Mouse (Mus musculus): ENCODE data around the gene Rab37. TPM values are rescaled to one million over a fixed set of nuclear protein-coding genes. Genes with fewer than 3 reads are reported as not detected.
A peak's percentile ranks its signal among the peaks of the same experiment; 100 is the strongest.

Gene Rab37
- total RNA-seq, 2 experiments from 2014 or later = 0.17 to 0.36 TPM

- no peak overlapping the region for H3K4me3 ChIP-seq
- 0 out of 2 replicates have a peak overlapping the region, but pooled peaks have one; percentile 31 for H3K27ac ChIP-seq
- DNase-seq = peak; percentile 25
These were observed 7.1 kb downstream of the Rab37 start for GRCm38 (mm10) chr11:115098203-115098932.

GRCm38 (mm10) chr11:115099241-115099840, 8.1 kb downstream of the Rab37 start:
- no peak for DNase-seq
- peak overlapping the region; percentile 31; the same call in 1 of the 2 replicates for H3K27ac ChIP-seq
- no peak for TF ChIP-seq CTCF (IDR thresholded peaks at IDR 0.05)
- intact Hi-C loops (cut with DNase I) = no loop called here
- no peak overlapping the region for H3K4me3 ChIP-seq

More at GRCm38 (mm10) chr11:115098203-115098932, 7.1 kb downstream of the Rab37 start:
- intact Hi-C loops (cut with DNase I) = no loop called here
- no peak for TF ChIP-seq CTCF (IDR thresholded peaks at IDR 0.05)

DNA sequence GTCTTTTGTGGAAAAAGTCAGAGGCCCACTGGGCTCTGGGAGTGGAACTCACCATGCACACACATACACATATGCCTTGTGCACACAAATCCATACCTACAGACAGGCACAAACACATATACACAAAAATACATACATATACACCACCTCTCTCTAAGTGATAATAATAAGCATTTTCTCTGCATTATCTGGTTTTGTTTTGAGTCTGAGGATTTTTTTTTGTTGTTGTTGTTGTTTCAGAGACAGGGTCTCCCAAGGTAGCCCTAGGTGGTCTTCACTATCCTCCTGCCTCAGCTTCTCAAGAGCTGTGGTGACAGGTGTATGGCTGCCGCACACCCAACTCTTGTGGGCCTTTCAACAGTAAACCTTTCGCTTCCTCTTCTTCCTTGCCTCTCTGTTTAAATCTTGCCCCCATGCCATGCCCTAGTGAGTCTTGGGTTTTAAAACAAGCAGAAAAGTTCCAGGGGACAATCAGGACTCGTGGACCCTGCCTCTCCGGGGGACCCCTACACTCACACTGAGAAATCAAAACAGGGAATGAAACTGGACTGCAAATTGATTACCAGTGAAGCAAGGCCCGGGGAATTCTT, 8.9 kb downstream of the Rab37 start:
- H3K4me3 ChIP-seq = no peak overlapping the region
- H3K27ac ChIP-seq = no peak overlapping the region
- DNase-seq = no peak
- TF ChIP-seq CTCF (IDR thresholded peaks at IDR 0.05) = no peak
- intact Hi-C loops (cut with DNase I) = no loop called here

DNA sequence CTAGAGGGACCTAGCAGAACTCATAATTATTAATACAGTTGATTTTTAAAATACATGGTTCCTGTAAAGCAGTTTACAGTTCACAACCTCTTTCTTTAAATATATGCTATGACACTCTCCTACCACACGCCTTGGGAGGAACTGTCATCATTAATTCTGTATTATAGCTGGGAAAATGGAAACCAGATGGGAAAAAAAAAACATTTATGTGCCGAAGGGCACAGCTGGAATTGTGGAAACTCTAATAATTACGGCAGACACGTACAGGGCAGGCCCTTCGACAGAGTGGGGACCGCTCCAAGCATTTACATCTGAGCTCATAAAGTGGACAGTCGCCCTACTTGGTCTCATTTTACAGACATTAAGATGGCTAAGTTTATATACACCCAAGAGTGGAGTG, 9.5 kb downstream of the Rab37 start:
- Histone ChIP-seq H3K27ac (no peak overlapping the region), H3K4me3 (no peak overlapping the region)
- no peak for DNase-seq
- no peak for TF ChIP-seq CTCF (IDR thresholded peaks at IDR 0.05)
- intact Hi-C loops (cut with DNase I) = no loop called here

GRCm38 (mm10) chr11:115101615-115102051, 10.4 kb downstream of the Rab37 start:
- Histone ChIP-seq H3K27ac (no peak overlapping the region), H3K4me3 (no peak overlapping the region)
- no peak for DNase-seq
- no peak for TF ChIP-seq CTCF (IDR thresholded peaks at IDR 0.05)
- intact Hi-C loops (cut with DNase I) = no loop called here

DNA sequence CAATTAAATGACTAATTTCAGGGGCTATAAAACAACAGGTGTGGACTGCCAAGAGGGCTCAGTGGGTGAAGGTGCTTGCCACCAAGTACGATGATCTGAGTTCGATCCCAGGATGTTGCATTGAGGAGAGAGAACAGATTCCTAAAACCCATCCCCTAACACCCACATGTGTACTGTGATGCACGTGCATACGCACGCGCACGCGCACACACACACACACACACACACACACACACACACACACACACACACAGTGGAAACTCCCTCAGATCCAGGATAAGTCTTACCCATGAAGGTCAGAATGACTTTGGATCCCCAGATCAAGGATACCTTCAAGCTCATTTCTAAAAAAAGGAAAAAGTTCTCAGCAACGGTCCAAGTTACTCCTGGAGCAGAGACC, 10.9 kb downstream of the Rab37 start:
- TF ChIP-seq CTCF (IDR thresholded peaks at IDR 0.05) = no peak
- Histone ChIP-seq H3K27ac (no peak overlapping the region), H3K4me3 (no peak overlapping the region)
- intact Hi-C loops (cut with DNase I) = no loop called here
- no peak for DNase-seq

DNA sequence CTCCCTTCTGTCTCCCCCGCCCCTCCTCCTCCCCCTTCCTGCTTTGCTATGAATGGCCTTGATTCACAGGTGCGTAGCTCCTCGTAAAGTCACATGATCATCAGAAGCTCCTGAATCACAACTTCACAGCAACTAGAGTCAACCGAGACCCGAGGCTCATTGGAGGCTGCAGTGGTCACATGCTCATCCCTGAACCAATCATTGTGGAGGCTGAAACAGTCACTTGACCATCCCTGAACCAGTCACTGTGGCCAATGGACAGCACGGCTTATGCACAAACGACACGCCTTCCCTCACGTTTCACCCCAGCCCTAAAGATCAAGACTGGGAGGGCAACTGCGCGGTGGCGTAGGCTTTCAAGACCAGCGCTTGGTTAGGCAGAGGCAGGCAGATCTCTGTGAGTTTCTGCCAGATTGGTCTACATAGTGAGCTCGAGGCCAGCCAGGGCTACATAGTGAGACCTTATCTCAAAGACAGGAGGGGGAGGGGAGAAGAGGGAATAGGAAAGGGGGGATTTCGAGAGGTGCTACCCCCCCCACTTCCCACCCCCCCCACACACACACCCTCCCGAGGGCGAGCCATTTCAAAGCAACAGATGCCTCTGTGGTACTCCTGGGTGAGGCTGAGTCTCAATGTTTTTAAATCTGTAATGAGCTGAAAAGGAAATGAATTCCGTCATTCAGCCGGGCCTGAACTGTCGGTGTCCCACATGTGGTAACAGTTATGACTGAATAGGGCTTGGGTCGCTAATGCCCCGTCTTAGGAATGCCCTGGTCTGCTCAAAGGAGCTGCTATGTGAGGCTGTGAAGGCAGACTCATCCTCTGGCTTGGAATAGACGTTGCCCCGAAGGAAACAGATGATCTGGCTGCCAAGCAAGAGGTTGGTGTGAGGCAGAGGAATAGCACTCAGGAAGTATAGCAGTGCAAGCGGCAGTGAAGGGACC, 12.5 kb downstream of the Rab37 start:
- H3K4me3 ChIP-seq = no peak overlapping the region
- no peak for DNase-seq
- TF ChIP-seq CTCF (IDR thresholded peaks at IDR 0.05) = no peak
- intact Hi-C loops (cut with DNase I) = no loop called here
- no peak overlapping the region for H3K27ac ChIP-seq

DNA sequence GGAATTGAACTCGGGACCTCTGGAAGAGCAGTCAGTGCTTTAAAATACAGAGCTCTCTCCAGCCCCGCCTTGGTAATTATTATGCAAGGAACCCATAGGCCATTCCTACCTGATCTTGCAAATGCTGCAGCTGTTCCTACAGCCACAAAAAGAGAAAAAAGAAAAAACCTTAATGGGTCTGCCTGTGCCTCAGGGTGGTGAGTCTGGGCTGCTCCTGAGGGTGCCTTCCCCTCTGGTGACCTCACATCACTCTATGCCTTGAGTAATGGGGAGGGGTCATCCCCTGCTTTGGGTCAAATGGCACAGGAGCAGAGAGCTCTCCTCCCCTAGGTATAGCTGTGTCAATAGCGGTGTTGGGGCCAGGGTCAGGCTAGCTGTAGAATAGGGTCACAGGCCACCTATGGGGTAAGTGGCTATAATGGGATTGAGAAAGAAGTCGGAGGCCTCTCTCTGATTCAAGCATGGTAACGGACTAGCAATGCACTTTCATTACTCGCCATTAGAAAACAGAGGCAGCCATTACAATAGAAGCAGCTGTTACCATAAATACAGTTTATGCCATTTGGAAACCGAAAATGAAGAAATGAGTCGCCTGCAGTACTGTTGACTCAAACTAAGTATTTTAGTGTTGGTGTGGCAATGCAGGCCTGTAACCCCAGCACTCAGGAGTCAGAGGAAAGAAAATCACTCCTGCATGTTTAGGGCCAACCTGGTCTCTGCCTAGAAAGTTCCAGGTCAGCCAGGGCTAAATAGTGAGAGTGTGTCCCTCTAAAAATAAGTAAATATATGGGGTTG, 13.7 kb downstream of the Rab37 start:
- TF ChIP-seq CTCF (IDR thresholded peaks at IDR 0.05) = no peak
- intact Hi-C loops (cut with DNase I) = no loop called here
- DNase-seq = no peak
- Histone ChIP-seq H3K27ac (no peak overlapping the region), H3K4me3 (no peak overlapping the region)

GRCm38 (mm10) chr11:115106638-115107037, 15.4 kb downstream of the Rab37 start:
- H3K4me3 ChIP-seq = no peak overlapping the region
- no peak for TF ChIP-seq CTCF (IDR thresholded peaks at IDR 0.05)
- no peak for DNase-seq

GRCm38 (mm10) chr11:115107403-115107916, 16.2 kb downstream of the Rab37 start:
- no peak for DNase-seq
- no peak for TF ChIP-seq CTCF (IDR thresholded peaks at IDR 0.05)
- Histone ChIP-seq H3K27ac (no peak overlapping the region), H3K4me3 (no peak overlapping the region)
- intact Hi-C loops (cut with DNase I) = no loop called here

More at GRCm38 (mm10) chr11:115106638-115107037, 15.4 kb downstream of the Rab37 start:
- no peak overlapping the region for H3K27ac ChIP-seq
- intact Hi-C loops (cut with DNase I) = no loop called here

DNA sequence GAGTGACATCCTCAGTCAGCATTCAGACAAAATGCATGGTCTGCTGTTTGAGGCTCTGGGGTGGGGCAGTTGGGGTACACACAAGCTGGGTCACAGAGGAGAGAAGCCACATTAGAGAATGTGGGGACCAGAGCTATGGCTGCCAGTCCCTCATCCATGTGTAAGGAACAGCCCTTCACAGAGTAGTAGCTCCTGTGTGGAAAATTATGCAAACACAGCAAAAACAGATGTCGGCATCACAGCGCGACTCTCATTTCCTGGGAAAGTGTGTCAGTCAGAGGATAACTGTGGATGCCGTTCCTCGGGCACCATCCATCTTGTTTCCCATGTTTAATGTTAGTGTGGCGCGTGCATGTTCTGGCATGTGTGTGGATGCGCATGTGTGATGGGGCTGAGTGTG, 16.9 kb downstream of the Rab37 start:
- intact Hi-C loops (cut with DNase I) = no loop called here
- no peak for TF ChIP-seq CTCF (IDR thresholded peaks at IDR 0.05)
- Histone ChIP-seq H3K4me3 (no peak overlapping the region), H3K27ac (no peak overlapping the region)
- DNase-seq = no peak

Measured in gastrocnemius, adult 2 months (tissue).